ENCODE assay signal across 8 mouse cellular contexts in genomic region chr13:38036343-38037043, GRCm38 (mm10). TPM values are rescaled to one million over a fixed set of nuclear protein-coding genes. Genes with fewer than 3 reads are reported as not detected.
DNase-seq lines count a peak whose midpoint lies in the region; ATAC-seq and TF ChIP-seq lines count a peak whose summit lies in the region.

TSS of gene Riok1 (plus strand) at chr13:38036995.

- H3K4me2 ChIP-seq in CH12.LX (ENCODE audit: insufficient read depth, low read depth, poor library complexity, severe bottlenecking): peak within 1 kb of the TSS; percentile 65
- peak within 1 kb of the TSS; percentile 89 for H3K4me2 ChIP-seq in kidney, postnatal 0 days (ENCODE audit: low read length)
- peak within 1 kb of the TSS; percentile 88 for H3K4me2 ChIP-seq in lung, embryonic 15.5 days

- peak; percentile 52; the same call in 1 of the 2 replicates for ATAC-seq in kidney, postnatal 0 days (replicated peaks; ENCODE audit: low FRiP score, low read depth)
- peak; percentile 52 for ATAC-seq in lung, embryonic 15.5 days (ENCODE audit: borderline replicate concordance, extremely low read depth, low FRiP score, low TSS enrichment)

- peak within 1 kb of the TSS; percentile 49 for H3K27ac ChIP-seq in CH12.LX (ENCODE audit: insufficient read depth, low read depth)
- H3K27ac ChIP-seq in kidney, postnatal 0 days: peak within 1 kb of the TSS; percentile 84
- H3K27ac ChIP-seq in lung, embryonic 15.5 days: peak within 1 kb of the TSS; percentile 74

- TF ChIP-seq CTCF in CH12.LX (conservative IDR thresholded peaks at IDR 0.05 in 1 of 2, IDR thresholded peaks at IDR 0.05 in 1 of 2; ENCODE audit: low read depth in 2 of 2, low read length in 2 of 2): no peak
- no peak for TF ChIP-seq CTCF in kidney, postnatal 0 days (IDR thresholded peaks at IDR 0.05; ENCODE audit: low read depth)

- H3K4me3 ChIP-seq in CH12.LX (replicated peaks in 1 of 3; ENCODE audit: low read depth in 2 of 3, low read length in 2 of 3, poor library complexity in 1 of 3): peak within 1 kb of the TSS; percentile 69 to 96 (median 90)
- H3K4me3 ChIP-seq in kidney, postnatal 0 days (replicated peaks; ENCODE audit: low read depth, low read length): peak within 1 kb of the TSS; percentile 69
- H3K4me3 ChIP-seq in lung, embryonic 15.5 days: peak within 1 kb of the TSS; percentile 77

- H3K4me1 ChIP-seq in CH12.LX (ENCODE audit: control insufficient read depth in 1 of 2, insufficient read depth in 2 of 2): peaks cover 3 to 33% of the 10 kb centered on the region in 2 experiments
- peaks cover 12% of the 10 kb centered on the region; the same call in 1 of the 2 replicates for H3K4me1 ChIP-seq in kidney, postnatal 0 days (replicated peaks; ENCODE audit: insufficient read depth, low read length)
- peaks cover 14% of the 10 kb centered on the region for H3K4me1 ChIP-seq in lung, embryonic 15.5 days

- no peaks in the 10 kb centered on the region for H3K9me3 ChIP-seq in CH12.LX (replicated peaks; ENCODE audit: low read length)
- H3K9me3 ChIP-seq in kidney, postnatal 0 days (replicated peaks; ENCODE audit: low read length): no peaks in the 10 kb centered on the region
- H3K9me3 ChIP-seq in lung, embryonic 15.5 days: no peaks in the 10 kb centered on the region

- no peaks in the 10 kb centered on the region for H3K27me3 ChIP-seq in CH12.LX (replicated peaks)
- H3K27me3 ChIP-seq in kidney, postnatal 0 days (ENCODE audit: insufficient read depth, low read length): no peaks in the 10 kb centered on the region
- no peaks in the 10 kb centered on the region for H3K27me3 ChIP-seq in lung, embryonic 15.5 days

- peak within 1 kb of the TSS; percentile 88 for H3K9ac ChIP-seq in CH12.LX (ENCODE audit: insufficient read depth, low read depth)
- peak within 1 kb of the TSS; percentile 74 for H3K9ac ChIP-seq in kidney, postnatal 0 days (ENCODE audit: low read depth, low read length)
- H3K9ac ChIP-seq in lung, embryonic 15.5 days: peak within 1 kb of the TSS; percentile 83

- H3K36me3 ChIP-seq in CH12.LX (replicated peaks in 1 of 2; ENCODE audit: control insufficient read depth in 1 of 2, insufficient read depth in 1 of 2, low read length in 1 of 2): peaks cover 16 to 35% of the 10 kb centered on the region in 2 experiments
- 0 out of 2 replicates have a peak, but pooled peaks cover 6% of the 10 kb centered on the region for H3K36me3 ChIP-seq in kidney, postnatal 0 days (ENCODE audit: insufficient read depth, low read length)
- H3K36me3 ChIP-seq in lung, embryonic 15.5 days: peaks cover 16% of the 10 kb centered on the region

- dilution Hi-C loops in CH12.LX (cut with MboI; ENCODE audit: extremely low pct_ligation_motif_present, extremely low pct_unique_long_range_greater_than_20kb, low sequenced_read_pairs): no loop called here

- in situ Hi-C loops in CH12.LX (cut with MboI; ENCODE audit: low pct_ligation_motif_present, low pct_unique_long_range_greater_than_20kb, low sequenced_read_pairs): loop anchor here (5.0 kb wide), 1 partner anchor 34 kb away; no protein-coding TSS in a partner anchor

- peaks cover 41% of the 10 kb centered on the region for H3K79me2 ChIP-seq in CH12.LX (replicated peaks; ENCODE audit: control insufficient read depth, extremely low read depth, insufficient read depth, poor library complexity, severe bottlenecking)

- 11% methylated on average over 36 of the region's 37 CpGs for WGBS in kidney, postnatal 0 days
- 8% methylated on average over 37 of the region's 37 CpGs for WGBS in lung, embryonic 15.5 days

- TF ChIP-seq EP300 in CH12.LX (IDR thresholded peaks at IDR 0.05; ENCODE audit: low read length): no peak

- no peak for TF ChIP-seq POLR2A in CH12.LX (IDR thresholded peaks at IDR 0.05; ENCODE audit: low read depth, low read length)

- peak; percentile 10 for DNase-seq in embryo, embryonic 10.5 days (ENCODE audit: low spot score)
- DNase-seq in embryo, embryonic 10 days (ENCODE audit: low spot score): no peak
- no peak for DNase-seq in CH12.LX (ENCODE audit: extremely low read depth)
- peak; percentile 22 for DNase-seq in cerebellum, adult 11-12 months
- no peak for DNase-seq in gonadal fat pad, adult 2 months (ENCODE audit: low read depth)
- no peak for DNase-seq in kidney, postnatal 0 days (ENCODE audit: low spot score)
- DNase-seq in spleen, postnatal 10 days (ENCODE audit: low spot score in 2 of 2): peak; percentile 19 to 49

- no peak for TF ChIP-seq RAD21 in CH12.LX (IDR thresholded peaks at IDR 0.05; ENCODE audit: low read depth, low read length)

TF ChIP-seq in CH12.LX, 34 proteins besides CTCF, POLR2A, EP300 and RAD21:
- TF ChIP-seq MAZ (IDR thresholded peaks at IDR 0.05; ENCODE audit: low read depth, low read length) (0 out of 2 replicates have a peak, but pooled peaks have one; percentile 17), ZC3H11A (IDR thresholded peaks at IDR 0.05; ENCODE audit: low read depth, low read length) (no peak)

RNA-seq across cellular contexts. Expression of gene Riok1, which starts in this region (rescaled TPM):
- total RNA-seq in CH12.LX (2012; rRNA removed) (33.9 and 42.6 TPM in 2 replicates), CH12.LX (2014; rRNA removed) (67.0 and 70.9 TPM in 2 replicates)
- polyA plus RNA-seq in CH12.LX (2012; ENCODE audit: insufficient read length, low read depth): 52.2 and 52.4 TPM in 2 replicates
- 14.6 and 18.2 TPM in 2 replicates for polyA plus RNA-seq in gonadal fat pad, adult 2 months (2012; rRNA removed)
- polyA plus RNA-seq in kidney, postnatal 0 days (2015; fragmentation: Nextera tagmentation; extraction: Ambion mirVana): 39.7 and 40.0 TPM in 2 replicates
- 51.4 and 55.1 TPM in 2 replicates for polyA plus RNA-seq in lung, embryonic 15.5 days (2015; fragmentation: Nextera tagmentation; extraction: Ambion mirVana)

Comparison
In these comparisons a context has a peak if more than half of its experiments do, and no peak if none do; other contexts are left out.
1. DNase-seq: peak in embryo, embryonic 10.5 days (single experiment), cerebellum, adult 11-12 months (single experiment) and spleen, postnatal 10 days (2 of 2); none in embryo, embryonic 10 days (single experiment), CH12.LX (single experiment), gonadal fat pad, adult 2 months (single experiment) and kidney, postnatal 0 days (single experiment).
2. Peak in every context shown above with its lines, with median percentiles within 50 percentile points of each other: H3K27ac ChIP-seq, H3K4me2 ChIP-seq, H3K4me3 ChIP-seq and H3K9ac ChIP-seq.